Mouse (Mus musculus) kidney, adult 2 months (tissue): ENCODE results near the gene Prkce.

Source experiments
- CTCF ChIP-seq: fragments of 200-500 bp; conservative IDR thresholded peaks from 2 replicates; pipeline ENCODE4 v1.5.1; 2011; ENCODE audit warnings: low read depth, mild to moderate bottlenecking, control low read depth, low read length, moderate library complexity, mixed read lengths; ENCODE audit not compliant: insufficient read depth, insufficient read length
- POLR2A ChIP-seq: fragments of 200-500 bp; IDR thresholded peaks from one replicate; pipeline ENCODE4 v1.6.1; 2011; ENCODE audit warnings: low read depth, low read length, control low read depth

GRCm38 (mm10) chr17:86622862-86623261 is 455.3 kb downstream of the Prkce start:
- TF ChIP-seq CTCF, result no peak
- no peak for TF ChIP-seq POLR2A
